Mouse (Mus musculus): ENCODE results near the gene 4931406P16Rik.
"Not testable (repeated sequence)": the region's sequence is repeated elsewhere in the genome, so short reads cannot be mapped to it uniquely, and the experiment has no call there.

4931406P16Rik gene

DNA sequence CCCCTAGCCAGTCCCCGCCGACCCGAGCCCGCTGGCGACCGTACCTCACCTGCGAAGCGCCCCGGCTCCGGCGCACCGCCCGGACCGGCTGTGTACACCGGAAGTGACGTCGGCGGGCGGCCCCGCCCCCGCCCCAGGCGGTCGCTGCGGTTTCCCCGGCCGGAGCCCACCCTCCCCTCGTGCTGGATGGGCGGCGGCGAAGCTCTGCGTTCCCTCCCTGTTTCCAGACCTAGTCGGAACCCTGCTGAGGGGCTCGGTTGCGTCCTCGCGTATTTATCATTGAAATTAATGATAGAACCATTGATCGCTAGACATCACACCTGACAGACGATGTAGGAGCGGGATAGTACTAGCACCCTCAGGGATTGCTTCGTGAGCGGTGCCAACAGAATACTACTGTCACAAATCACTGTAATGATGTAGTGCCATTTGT is at the start of gene 4931406P16Rik:
TSS of gene 4931406P16Rik (minus strand) at position 109 of the 433 bp plus-strand sequence.
- peak; percentile 63 for DNase-seq (ENCODE audit: low spot score)

DNA sequence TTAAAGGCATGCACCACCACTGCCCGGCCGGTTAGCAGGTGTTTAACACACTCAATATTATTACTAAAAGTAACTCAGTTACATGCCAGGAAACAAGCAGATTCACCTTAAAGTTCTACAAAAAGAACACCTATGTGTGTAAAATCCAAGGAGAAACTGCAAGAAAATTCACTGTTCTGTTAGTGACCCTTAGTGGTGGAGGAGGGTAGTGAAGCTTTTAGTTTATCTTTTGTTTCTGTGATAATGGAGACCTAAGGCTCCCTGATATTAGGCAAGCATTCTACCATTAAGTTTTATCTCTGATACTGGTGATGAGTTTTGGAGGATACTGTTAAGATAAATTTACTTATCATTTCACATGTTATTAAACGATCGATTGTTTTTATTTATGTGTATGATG is 42.3 kb upstream of the 4931406P16Rik start:
- no peak for DNase-seq (ENCODE audit: low spot score)

GRCm38 (mm10) chr7:34351997-34352396 is 38.6 kb upstream of the 4931406P16Rik start:
- DNase-seq (ENCODE audit: low spot score) = no peak

GRCm38 (mm10) chr7:34350166-34350565 is 36.8 kb upstream of the 4931406P16Rik start:
- DNase-seq (ENCODE audit: low spot score) = no peak

DNA sequence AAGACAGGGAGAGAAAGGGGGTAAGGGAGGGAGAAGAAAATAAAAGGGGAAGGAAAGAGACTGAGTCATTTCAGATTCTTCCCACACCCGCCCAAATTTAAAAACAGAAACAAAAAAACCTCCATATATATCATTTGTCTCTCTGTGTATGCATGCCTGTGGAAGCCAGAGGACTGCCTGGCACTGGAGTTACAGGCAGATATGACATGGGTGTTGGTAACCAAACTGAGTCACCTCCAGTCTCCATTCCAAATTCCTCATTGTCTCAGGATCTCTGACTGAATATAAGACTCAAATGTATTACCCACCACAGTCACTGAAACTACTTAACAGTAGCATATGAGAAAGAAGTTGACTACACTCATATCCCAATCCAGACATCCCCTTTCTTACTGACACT is 34.7 kb upstream of the 4931406P16Rik start:
- DNase-seq (ENCODE audit: low spot score) = no peak

- no peak for DNase-seq (ENCODE audit: low spot score)
Observed at GRCm38 (mm10) chr7:34347041-34347440, 33.7 kb upstream of the 4931406P16Rik start.

- DNase-seq (ENCODE audit: low spot score) = no peak
Observed at GRCm38 (mm10) chr7:34346505-34346904, 33.2 kb upstream of the 4931406P16Rik start.

DNA sequence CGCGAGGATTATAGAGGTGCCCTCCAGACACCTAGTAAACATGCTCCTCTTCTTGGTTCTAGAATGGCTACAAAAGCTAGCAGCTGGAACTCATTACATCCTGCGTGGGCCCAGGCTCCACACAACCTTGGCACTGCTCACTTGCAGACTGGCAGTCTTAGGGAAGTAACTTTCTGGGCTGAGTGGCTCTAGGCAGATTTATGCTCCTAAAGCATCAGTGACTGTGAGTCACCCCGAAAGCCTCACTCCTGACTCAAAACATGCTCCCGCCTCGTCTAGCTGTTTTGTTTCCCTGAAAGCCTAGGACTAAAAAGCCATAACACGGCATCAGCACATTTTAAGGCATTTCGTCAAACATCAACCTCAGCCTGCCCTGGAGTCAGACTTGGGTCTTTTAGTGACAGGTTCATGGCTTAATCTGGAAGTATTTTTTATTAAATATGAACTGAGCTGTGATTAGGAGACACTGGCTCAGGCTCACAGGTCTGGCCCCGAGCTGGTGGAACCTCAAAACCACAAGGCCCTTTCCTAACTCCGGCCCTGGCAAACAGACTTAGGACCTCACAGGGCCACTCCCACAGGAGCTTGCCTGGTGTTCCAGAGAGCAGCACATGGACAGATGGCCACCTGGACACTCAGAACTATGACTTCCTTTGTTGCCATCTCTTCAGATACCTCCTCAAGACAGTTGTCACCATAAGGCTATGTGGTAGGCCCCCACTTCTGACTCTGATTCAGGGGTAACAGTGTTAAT is 28.9 kb upstream of the 4931406P16Rik start:
- DNase-seq (ENCODE audit: low spot score) = no peak

- no peak for DNase-seq (ENCODE audit: low spot score)
Observed at GRCm38 (mm10) chr7:34340841-34341240, 27.5 kb upstream of the 4931406P16Rik start.

DNA sequence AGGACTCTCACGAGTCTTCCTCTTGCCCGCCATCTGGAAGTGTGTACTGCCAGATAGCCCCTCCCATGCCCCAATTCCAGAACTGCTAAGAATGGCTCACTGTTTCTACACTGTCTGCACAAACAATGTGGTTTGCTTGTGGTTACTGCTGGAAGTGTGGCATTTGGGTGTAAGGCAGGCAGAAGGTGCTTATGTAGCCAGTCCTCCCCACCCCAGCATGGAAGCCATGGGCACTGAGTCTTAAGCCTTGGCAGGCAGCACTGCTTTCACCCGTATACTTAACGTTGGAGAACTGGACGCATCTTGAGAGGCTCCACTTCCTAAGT is 25.8 kb upstream of the 4931406P16Rik start:
- no peak for DNase-seq (ENCODE audit: low spot score)

- DNase-seq (ENCODE audit: low spot score) = no peak
Observed at GRCm38 (mm10) chr7:34338445-34339163, 25.3 kb upstream of the 4931406P16Rik start.

DNA sequence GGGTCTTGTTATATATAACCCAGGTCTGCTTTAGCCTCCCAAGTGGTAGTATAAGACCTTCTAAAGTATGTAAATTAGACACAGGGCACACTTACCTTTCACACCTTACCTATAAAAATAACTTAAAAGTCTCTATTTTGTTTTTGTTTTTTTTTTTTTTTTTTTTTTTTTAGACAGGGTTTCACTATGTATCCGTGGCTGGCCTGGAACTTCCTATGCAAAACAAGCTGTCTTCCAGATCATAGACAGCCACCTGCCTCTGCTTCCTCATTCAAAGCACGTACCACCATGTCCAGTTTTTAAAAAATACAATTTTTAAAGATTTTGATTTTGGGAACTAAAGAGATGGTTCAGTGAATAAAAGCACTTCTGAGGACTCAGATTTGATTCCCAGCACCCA is 23.9 kb upstream of the 4931406P16Rik start:
- no peak for DNase-seq (ENCODE audit: low spot score)

GRCm38 (mm10) chr7:34336545-34336944 is 23.2 kb upstream of the 4931406P16Rik start:
- not testable (repeated sequence) for DNase-seq (ENCODE audit: low spot score)

GRCm38 (mm10) chr7:34327493-34327892 is 14.1 kb upstream of the 4931406P16Rik start:
- no peak for DNase-seq (ENCODE audit: low spot score)

DNA sequence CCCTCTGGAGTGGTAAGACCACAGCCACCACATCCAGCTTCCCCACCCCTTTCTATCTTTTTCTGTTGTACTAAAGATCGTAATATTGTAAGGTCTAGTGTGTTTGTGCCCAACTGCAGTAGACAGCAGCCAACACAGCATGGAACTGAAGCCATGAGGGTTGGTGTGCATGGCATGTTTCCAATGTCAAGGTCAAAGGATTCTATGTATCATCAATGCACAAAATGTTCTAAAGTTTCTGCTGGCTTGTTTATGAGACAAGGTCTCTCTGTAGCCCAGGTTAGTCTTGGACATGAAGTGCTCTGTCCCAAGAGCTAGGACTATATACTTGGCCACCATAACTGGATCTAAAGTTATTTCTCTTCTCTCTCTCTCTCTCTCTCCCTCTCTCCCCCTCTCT is 11.5 kb upstream of the 4931406P16Rik start:
- no peak for DNase-seq (ENCODE audit: low spot score)

GRCm38 (mm10) chr7:34324005-34324404 is 10.7 kb upstream of the 4931406P16Rik start:
- no peak for DNase-seq (ENCODE audit: low spot score)

DNA sequence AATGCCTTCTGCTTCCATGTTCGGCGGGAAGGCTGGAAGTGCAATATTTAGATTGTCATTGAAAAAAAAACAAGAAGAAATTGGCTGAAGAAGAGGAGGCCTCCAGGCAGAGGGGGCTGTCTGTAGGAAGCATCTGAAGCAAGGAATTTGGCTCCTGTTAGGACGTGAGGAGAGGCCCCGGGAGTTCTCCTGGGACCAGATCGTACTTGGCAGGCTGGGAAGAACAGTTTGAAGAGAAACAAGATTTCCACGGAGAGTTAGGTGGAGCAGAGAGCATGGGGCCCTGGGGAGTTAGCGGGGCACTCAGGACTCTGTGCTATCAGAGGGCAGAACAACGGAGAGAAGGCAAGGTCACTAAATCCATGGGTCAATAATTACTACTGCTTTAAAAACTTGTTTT is 10.0 kb upstream of the 4931406P16Rik start:
- DNase-seq (ENCODE audit: low spot score) = no peak

GRCm38 (mm10) chr7:34321958-34322357 is 8.6 kb upstream of the 4931406P16Rik start:
- DNase-seq (ENCODE audit: low spot score) = no peak

DNA sequence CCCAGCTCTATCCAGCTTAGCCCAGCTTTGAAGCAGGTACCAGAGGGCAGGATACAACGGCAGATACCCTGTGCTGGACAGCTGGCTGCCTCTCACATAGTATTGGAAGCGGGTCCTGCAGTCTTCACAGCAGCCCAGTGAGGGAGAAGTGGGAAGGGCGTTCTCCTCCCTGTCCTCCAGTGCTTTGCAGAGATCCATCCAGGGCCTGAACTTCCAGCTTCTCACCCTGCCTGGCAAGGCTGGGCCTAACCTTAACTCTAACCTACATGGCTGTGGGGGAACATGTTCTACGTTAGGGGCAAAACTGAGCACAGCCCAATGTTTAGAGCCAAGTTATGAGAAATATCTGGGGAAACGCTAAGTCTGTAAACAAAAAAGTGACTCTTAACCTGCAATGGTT is 7.8 kb upstream of the 4931406P16Rik start:
- DNase-seq (ENCODE audit: low spot score) = no peak

- peak; percentile 62 for DNase-seq (ENCODE audit: low spot score)
Observed at GRCm38 (mm10) chr7:34319957-34320356, 6.6 kb upstream of the 4931406P16Rik start.

DNA sequence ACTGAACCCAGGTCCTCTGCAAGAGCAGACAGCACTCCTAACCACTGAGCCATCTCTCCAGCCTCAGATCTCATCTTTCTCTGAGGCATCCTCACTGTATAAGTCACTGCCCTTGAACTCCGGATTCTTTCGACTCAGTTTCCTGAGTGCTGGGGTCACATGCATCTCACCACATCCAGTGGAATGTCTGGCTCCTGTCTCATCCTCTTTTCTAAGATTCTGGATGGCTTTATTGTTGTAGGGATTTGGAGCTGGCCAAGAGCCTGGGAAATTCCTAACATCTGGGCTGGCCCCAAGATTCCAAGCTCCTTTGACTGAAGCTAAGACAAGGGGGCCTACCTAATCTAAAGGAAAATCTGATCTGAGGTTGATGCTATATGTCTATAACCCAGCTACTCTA is 5.8 kb upstream of the 4931406P16Rik start:
- no peak for DNase-seq (ENCODE audit: low spot score)

- no peak for DNase-seq (ENCODE audit: low spot score)
Observed at GRCm38 (mm10) chr7:34317901-34318476, 4.6 kb upstream of the 4931406P16Rik start.

- DNase-seq (ENCODE audit: low spot score) = no peak
Observed at GRCm38 (mm10) chr7:34312786-34313442, 437 bp downstream of the 4931406P16Rik start.

Measured in left cerebral cortex, adult 11 months (tissue).